Mouse (Mus musculus) macrophage (primary cell): Measurements from ENCODE around the gene Icam1. TPM values are rescaled to one million over a fixed set of nuclear protein-coding genes. Genes with fewer than 3 reads are reported as not detected.
A peak's percentile ranks its signal among the peaks of the same experiment; 100 is the strongest.
"Not testable (repeated sequence)": the region's sequence is repeated elsewhere in the genome, so short reads cannot be mapped to it uniquely, and the experiment has no call there.

Experiments
- H3K27ac ChIP-seq: fragments of 350-480 bp; formaldehyde crosslinking; 2 replicates; pipeline ENCODE4 v1.9.0; 2021
- H3K36me3 ChIP-seq: fragments of 350-480 bp; formaldehyde crosslinking; 2 replicates; pipeline ENCODE4 v1.9.0; 2021; ENCODE audit errors: inconsistent target
- H3K4me3 ChIP-seq: fragments of 350-480 bp; formaldehyde crosslinking; 2 replicates; pipeline ENCODE4 v1.9.0; 2021; ENCODE audit errors: inconsistent target
- H3K79me2 ChIP-seq: fragments of 350-480 bp; formaldehyde crosslinking; 2 replicates; pipeline ENCODE4 v1.9.0; 2021; ENCODE audit errors: inconsistent target
- WGBS: methylation state at CpG from one replicate; pipeline ENCODE4 v1.1.7; 2026; ENCODE audit warnings: inconsistent platforms; ENCODE audit not compliant: missing documents; 5-methylcytosine and 5-hydroxymethylcytosine counted together
- polyA plus RNA-seq: library from polyadenylated mRNA; stranded (reverse); fragments of 250-400 nt; gene quantifications from 3 replicates; pipeline ENCODE4 v1.2.4, GENCODE M21; 2018; ENCODE audit warnings: inconsistent platforms

The Icam1 gene
- polyA plus RNA-seq, 1 experiment from 2014 or later, result 39.2 TPM

GRCm38 (mm10) chr9:21035586-21035985 is 19.8 kb downstream of the Icam1 start:
- H3K27ac ChIP-seq, result no peak overlapping the region
- no peaks in the 10 kb centered on the region for H3K79me2 ChIP-seq
- 46% methylated on average over 7 of the region's 9 CpGs for WGBS
- H3K4me3 ChIP-seq, result no peak overlapping the region
- no peaks in the 10 kb centered on the region for H3K36me3 ChIP-seq

GRCm38 (mm10) chr9:21036161-21036560 is 20.4 kb downstream of the Icam1 start:
- 13% methylated on average over 19 of the region's 20 CpGs for WGBS
- Histone ChIP-seq H3K27ac (no peak overlapping the region), H3K79me2 (no peaks in the 10 kb centered on the region), H3K4me3 (no peak overlapping the region), H3K36me3 (no peaks in the 10 kb centered on the region)

GRCm38 (mm10) chr9:21036666-21037065 is 20.9 kb downstream of the Icam1 start:
- 9% methylated on average over 15 of the region's 22 CpGs for WGBS
- H3K27ac ChIP-seq, result no peak overlapping the region
- no peaks in the 10 kb centered on the region for H3K79me2 ChIP-seq
- H3K36me3 ChIP-seq, result no peaks in the 10 kb centered on the region
- H3K4me3 ChIP-seq, result no peak overlapping the region

GRCm38 (mm10) chr9:21037481-21037891 is 21.7 kb downstream of the Icam1 start:
- Histone ChIP-seq H3K79me2 (no peaks in the 10 kb centered on the region), H3K4me3 (no peak overlapping the region), H3K36me3 (no peaks in the 10 kb centered on the region), H3K27ac (no peak overlapping the region)
- WGBS, result 17% methylated on average over 26 of the region's 31 CpGs

- H3K4me3 ChIP-seq, result no peak overlapping the region
- H3K27ac ChIP-seq, result no peak overlapping the region
- H3K36me3 ChIP-seq, result no peaks in the 10 kb centered on the region
- 86% methylated on average over 3 of the region's 3 CpGs for WGBS
- H3K79me2 ChIP-seq, result no peaks in the 10 kb centered on the region
Measured at GRCm38 (mm10) chr9:21039779-21040178, 24.0 kb downstream of the Icam1 start.

- WGBS, result 75% methylated on average over 4 of the region's 4 CpGs
- no peaks in the 10 kb centered on the region for H3K36me3 ChIP-seq
- H3K27ac ChIP-seq, result no peak overlapping the region
Measured at GRCm38 (mm10) chr9:21041308-21041707, 25.5 kb downstream of the Icam1 start.

GRCm38 (mm10) chr9:21043563-21043962 is 27.8 kb downstream of the Icam1 start:
- WGBS, result 86% methylated on average over 4 of the region's 4 CpGs

More at GRCm38 (mm10) chr9:21041308-21041707, 25.5 kb downstream of the Icam1 start:
- no peaks in the 10 kb centered on the region for H3K79me2 ChIP-seq
- no peak overlapping the region for H3K4me3 ChIP-seq

GRCm38 (mm10) chr9:21044785-21045184 is 29.0 kb downstream of the Icam1 start:
- not testable (repeated sequence) for H3K79me2 ChIP-seq, H3K4me3 ChIP-seq, H3K27ac ChIP-seq, H3K36me3 ChIP-seq
- 88% methylated on average over 1 of the region's 1 CpGs for WGBS

More at GRCm38 (mm10) chr9:21043563-21043962, 27.8 kb downstream of the Icam1 start:
- no peak overlapping the region for H3K4me3 ChIP-seq
- H3K79me2 ChIP-seq, result no peaks in the 10 kb centered on the region
- no peaks in the 10 kb centered on the region for H3K36me3 ChIP-seq
- no peak overlapping the region for H3K27ac ChIP-seq

GRCm38 (mm10) chr9:21045235-21045634 is 29.4 kb downstream of the Icam1 start:
- Histone ChIP-seq H3K27ac (no peak overlapping the region), H3K79me2 (no peaks in the 10 kb centered on the region), H3K36me3 (no peaks in the 10 kb centered on the region), H3K4me3 (no peak overlapping the region)
- 94% methylated on average over 3 of the region's 3 CpGs for WGBS

- Histone ChIP-seq H3K79me2 (no peaks in the 10 kb centered on the region), H3K36me3 (no peaks in the 10 kb centered on the region), H3K4me3 (no peak overlapping the region), H3K27ac (no peak overlapping the region)
- 77% methylated on average over 10 of the region's 10 CpGs for WGBS
Measured at GRCm38 (mm10) chr9:21051578-21051977, 35.8 kb downstream of the Icam1 start.

- 93% methylated on average over 2 of the region's 2 CpGs for WGBS
- Histone ChIP-seq H3K4me3 (no peak overlapping the region), H3K27ac (no peak overlapping the region), H3K79me2 (no peaks in the 10 kb centered on the region), H3K36me3 (no peaks in the 10 kb centered on the region)
Measured at GRCm38 (mm10) chr9:21062928-21063327, 47.1 kb downstream of the Icam1 start.

GRCm38 (mm10) chr9:21067006-21067684 is 51.4 kb downstream of the Icam1 start, which contains the start of gene Zglp1:
Gene Zglp1, minus strand, starts transcription at chr9:21067093.
- Histone ChIP-seq H3K4me3 (no peak within 1 kb of the TSS), H3K79me2 (peaks cover 20% of the 10 kb centered on the region), H3K27ac (no peak within 1 kb of the TSS), H3K36me3 (no peaks in the 10 kb centered on the region)
- 86% methylated on average over 14 of the region's 27 CpGs for WGBS

GRCm38 (mm10) chr9:21072641-21073040 is 56.9 kb downstream of the Icam1 start:
- WGBS, result 7% methylated on average over 4 of the region's 4 CpGs
- H3K27ac ChIP-seq, result peak overlapping the region; percentile 37; the same call in 1 of the 2 replicates

GRCm38 (mm10) chr9:21073044-21073840 is 57.5 kb downstream of the Icam1 start, which contains the start of the genes Gm49373 and Fdx1l:
Gene Gm49373, minus strand, starts transcription at chr9:21073096.
Gene Fdx1l, minus strand, starts transcription at chr9:21073614.
- under 1% methylated on average over 56 of the region's 58 CpGs for WGBS
- Histone ChIP-seq H3K27ac (peak within 1 kb of the TSS; percentile 45), H3K36me3 (peaks cover 26% of the 10 kb centered on the region), H3K4me3 (peak within 1 kb of the TSS; percentile 84), H3K79me2 (peaks cover 30% of the 10 kb centered on the region)

More at GRCm38 (mm10) chr9:21072641-21073040, 56.9 kb downstream of the Icam1 start:
- Histone ChIP-seq H3K36me3 (peaks cover 20% of the 10 kb centered on the region), H3K79me2 (peaks cover 30% of the 10 kb centered on the region), H3K4me3 (peak overlapping the region; percentile 84)

GRCm38 (mm10) chr9:21074173-21074572 is 58.4 kb downstream of the Icam1 start:
- H3K36me3 ChIP-seq, result peaks cover 35% of the 10 kb centered on the region
- H3K4me3 ChIP-seq, result peak overlapping the region; percentile 84; the same call in 1 of the 2 replicates
- H3K79me2 ChIP-seq, result peaks cover 30% of the 10 kb centered on the region
- H3K27ac ChIP-seq, result no peak overlapping the region; the same call in 1 of the 2 replicates
- WGBS, result 50% methylated on average over 1 of the region's 1 CpGs
